Mouse (Mus musculus): ENCODE results near the gene Otud3.

- TF ChIP-seq GATA1 (IDR thresholded peaks at IDR 0.05; ENCODE audit: low read length) = no peak
- no peak for TF ChIP-seq TAL1 (IDR thresholded peaks at IDR 0.05; ENCODE audit: low read length)
Measured at GRCm38 (mm10) chr4:138913797-138914196, at the start of gene Otud3.

Data from erythroblast, embryonic 14.5 days (primary cell).